Mouse (Mus musculus) liver, embryonic 14.5 days (tissue): ENCODE results near the gene Cyb5r3.

Experiments used
- CTCF ChIP-seq: IDR thresholded peaks from 2 replicates; pipeline ENCODE4 v1.5.1; 2016; ENCODE audit warnings: antibody characterized with exemption, low read depth, control low read depth
- EP300 ChIP-seq: IDR thresholded peaks from 2 replicates; pipeline ENCODE4 v1.6.1; 2016; ENCODE audit warnings: antibody characterized with exemption, low read depth

- no peak for TF ChIP-seq CTCF
- TF ChIP-seq EP300: peak; percentile 73
Observed at GRCm38 (mm10) chr15:83149196-83150072, 23.0 kb downstream of the Cyb5r3 start, which contains the start of gene Poldip3.
